8 mouse cellular contexts compared by ENCODE assay signal in the genomic region with DNA sequence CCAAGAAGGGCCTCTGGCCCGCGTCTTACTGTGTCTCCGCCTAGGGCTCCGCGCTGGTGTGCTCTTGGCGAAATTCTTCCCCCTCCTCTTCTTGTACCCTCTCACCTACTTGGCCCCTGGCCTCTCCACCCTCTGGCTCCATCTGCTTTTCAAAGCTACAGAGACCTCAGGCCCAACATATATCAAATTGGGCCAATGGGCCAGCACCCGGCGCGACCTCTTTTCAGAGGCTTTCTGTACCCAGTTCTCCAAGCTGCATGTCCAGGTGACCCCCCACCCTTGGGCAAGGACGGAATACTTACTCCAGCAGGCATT. TPM values are rescaled to one million over a fixed set of nuclear protein-coding genes. Genes with fewer than 3 reads are reported as not detected.
DNase-seq lines count a peak whose midpoint lies in the region; ATAC-seq and TF ChIP-seq lines count a peak whose summit lies in the region.

No protein-coding gene starts in this region.

- peaks cover 26% of the 10 kb centered on the region for H3K36me3 ChIP-seq in forebrain, postnatal 0 days (ENCODE audit: insufficient read depth)
- H3K36me3 ChIP-seq in midbrain, embryonic 12.5 days, result peaks cover 20% of the 10 kb centered on the region

- peak overlapping the region; percentile 88 for H3K9ac ChIP-seq in forebrain, postnatal 0 days
- H3K9ac ChIP-seq in midbrain, embryonic 12.5 days (replicated peaks), result peak overlapping the region; percentile 88

- no peak for DNase-seq in frontal cortex, postnatal 10 days (ENCODE audit: low spot score in 2 of 2)
- DNase-seq in adrenal gland, postnatal 14 days, result peak; percentile 64
- no peak for DNase-seq in forebrain, postnatal 0 days
- DNase-seq in kidney, adult 8-10 months, result peak; percentile 37 to 38
- no peak for DNase-seq in urinary bladder, adult 2 months (ENCODE audit: low spot score)
- DNase-seq in frontal cortex, postnatal 25 days (ENCODE audit: low spot score in 2 of 2), result no peak

- 15% methylated on average over 10 of the region's 10 CpGs for WGBS in forebrain, postnatal 0 days
- WGBS in midbrain, embryonic 12.5 days, result 20% methylated on average over 10 of the region's 10 CpGs

- H3K9me3 ChIP-seq in forebrain, postnatal 0 days (ENCODE audit: low read length), result no peaks in the 10 kb centered on the region
- H3K9me3 ChIP-seq in midbrain, embryonic 12.5 days, result no peaks in the 10 kb centered on the region

- H3K27ac ChIP-seq in forebrain, postnatal 0 days (ENCODE audit: low read depth, low read length), result peak overlapping the region; percentile 90
- H3K27ac ChIP-seq in midbrain, embryonic 12.5 days (replicated peaks), result peak overlapping the region; percentile 97

- no peaks in the 10 kb centered on the region for H3K27me3 ChIP-seq in forebrain, postnatal 0 days (ENCODE audit: insufficient read depth, low read length)
- no peaks in the 10 kb centered on the region for H3K27me3 ChIP-seq in midbrain, embryonic 12.5 days

- H3K4me3 ChIP-seq in forebrain, postnatal 0 days (ENCODE audit: low read depth, low read length), result peak overlapping the region; percentile 66
- peak overlapping the region; percentile 80 for H3K4me3 ChIP-seq in midbrain, embryonic 12.5 days

- H3K4me2 ChIP-seq in forebrain, postnatal 0 days (ENCODE audit: low read depth), result peak overlapping the region; percentile 89
- H3K4me2 ChIP-seq in midbrain, embryonic 12.5 days (replicated peaks), result peak overlapping the region; percentile 86

- peak; percentile 11; the same call in 1 of the 2 replicates for ATAC-seq in frontal cortex, adult (ENCODE audit: low TSS enrichment)
- no peak for ATAC-seq in forebrain, postnatal 0 days
- ATAC-seq in midbrain, embryonic 12.5 days (ENCODE audit: low FRiP score, low read depth), result peak; percentile 25

- peaks cover 11% of the 10 kb centered on the region; the same call in 1 of the 2 replicates for H3K4me1 ChIP-seq in forebrain, postnatal 0 days (ENCODE audit: insufficient read depth)
- peaks cover 12% of the 10 kb centered on the region for H3K4me1 ChIP-seq in midbrain, embryonic 12.5 days

- no peak for TF ChIP-seq CTCF in forebrain, postnatal 0 days (IDR thresholded peaks at IDR 0.05; ENCODE audit: low read depth)

RNA-seq across cellular contexts. Expression of gene Adck2, which starts 0.8 kb away (rescaled TPM):
- 23.5 and 28.0 TPM in 2 replicates for total RNA-seq in adrenal gland, postnatal 14 days (2021)
- 17.6 and 21.9 TPM in 2 replicates for total RNA-seq in forebrain, postnatal 0 days (2014; rRNA removed)
- polyA plus RNA-seq in forebrain, postnatal 0 days (2015; fragmentation: Nextera tagmentation; extraction: Ambion mirVana), result 34.5 and 40.3 TPM in 2 replicates
- 35.9 and 36.9 TPM in 2 replicates for polyA plus RNA-seq in midbrain, embryonic 12.5 days (2016; fragmentation: Nextera tagmentation; extraction: Ambion mirVana)
- 19.4 and 21.9 TPM in 2 replicates for polyA plus RNA-seq in urinary bladder, adult 2 months (2012; rRNA removed)

RNA-seq across cellular contexts. Expression of gene Gm42420, which starts 11.0 kb away (rescaled TPM):
- 1.5 and 1.8 TPM in 2 replicates for total RNA-seq in adrenal gland, postnatal 14 days (2021)
- not detected in 2 replicates for total RNA-seq in forebrain, postnatal 0 days (2014; rRNA removed)
- 0.53 and 1.8 TPM in 2 replicates for polyA plus RNA-seq in forebrain, postnatal 0 days (2015; fragmentation: Nextera tagmentation; extraction: Ambion mirVana)
- polyA plus RNA-seq in midbrain, embryonic 12.5 days (2016; fragmentation: Nextera tagmentation; extraction: Ambion mirVana), result 0.37 and 1.2 TPM in 2 replicates
- 1.2 and 1.9 TPM in 2 replicates for polyA plus RNA-seq in urinary bladder, adult 2 months (2012; rRNA removed)

RNA-seq across cellular contexts. Expression of gene Dennd2a, which starts 16.8 kb away (rescaled TPM):
- 11.7 and 14.4 TPM in 2 replicates for total RNA-seq in adrenal gland, postnatal 14 days (2021)
- total RNA-seq in forebrain, postnatal 0 days (2014; rRNA removed), result 11.2 and 13.7 TPM in 2 replicates
- polyA plus RNA-seq in forebrain, postnatal 0 days (2015; fragmentation: Nextera tagmentation; extraction: Ambion mirVana), result 5.4 and 8.2 TPM in 2 replicates
- 61.4 and 68.5 TPM in 2 replicates for polyA plus RNA-seq in midbrain, embryonic 12.5 days (2016; fragmentation: Nextera tagmentation; extraction: Ambion mirVana)
- 10.8 and 14.9 TPM in 2 replicates for polyA plus RNA-seq in urinary bladder, adult 2 months (2012; rRNA removed)

RNA-seq across cellular contexts. Expression of gene Ndufb2, which starts 17.9 kb away (rescaled TPM):
- total RNA-seq in adrenal gland, postnatal 14 days (2021), result 288 and 312 TPM in 2 replicates
- total RNA-seq in forebrain, postnatal 0 days (2014; rRNA removed), result 220 and 285 TPM in 2 replicates
- 500 and 654 TPM in 2 replicates for polyA plus RNA-seq in forebrain, postnatal 0 days (2015; fragmentation: Nextera tagmentation; extraction: Ambion mirVana)
- 267 and 275 TPM in 2 replicates for polyA plus RNA-seq in midbrain, embryonic 12.5 days (2016; fragmentation: Nextera tagmentation; extraction: Ambion mirVana)
- 141 and 189 TPM in 2 replicates for polyA plus RNA-seq in urinary bladder, adult 2 months (2012; rRNA removed)

Comparison
In these comparisons a context has a peak if more than half of its experiments do, and no peak if none do; other contexts are left out.
1. DNase-seq: peak in adrenal gland, postnatal 14 days (single experiment) and kidney, adult 8-10 months (2 of 2); none in frontal cortex, postnatal 10 days (0 of 2), forebrain, postnatal 0 days (single experiment), urinary bladder, adult 2 months (single experiment) and frontal cortex, postnatal 25 days (0 of 2).